Mouse (Mus musculus): ENCODE measurements around the gene Pqlc3. TPM values are rescaled to one million over a fixed set of nuclear protein-coding genes. Genes with fewer than 3 reads are reported as not detected.

Gene Pqlc3
- polyA plus RNA-seq (2014; fragmentation: Nextera tagmentation; extraction: Ambion mirVana) = 3.2 and 4.0 TPM in 2 replicates

DNA sequence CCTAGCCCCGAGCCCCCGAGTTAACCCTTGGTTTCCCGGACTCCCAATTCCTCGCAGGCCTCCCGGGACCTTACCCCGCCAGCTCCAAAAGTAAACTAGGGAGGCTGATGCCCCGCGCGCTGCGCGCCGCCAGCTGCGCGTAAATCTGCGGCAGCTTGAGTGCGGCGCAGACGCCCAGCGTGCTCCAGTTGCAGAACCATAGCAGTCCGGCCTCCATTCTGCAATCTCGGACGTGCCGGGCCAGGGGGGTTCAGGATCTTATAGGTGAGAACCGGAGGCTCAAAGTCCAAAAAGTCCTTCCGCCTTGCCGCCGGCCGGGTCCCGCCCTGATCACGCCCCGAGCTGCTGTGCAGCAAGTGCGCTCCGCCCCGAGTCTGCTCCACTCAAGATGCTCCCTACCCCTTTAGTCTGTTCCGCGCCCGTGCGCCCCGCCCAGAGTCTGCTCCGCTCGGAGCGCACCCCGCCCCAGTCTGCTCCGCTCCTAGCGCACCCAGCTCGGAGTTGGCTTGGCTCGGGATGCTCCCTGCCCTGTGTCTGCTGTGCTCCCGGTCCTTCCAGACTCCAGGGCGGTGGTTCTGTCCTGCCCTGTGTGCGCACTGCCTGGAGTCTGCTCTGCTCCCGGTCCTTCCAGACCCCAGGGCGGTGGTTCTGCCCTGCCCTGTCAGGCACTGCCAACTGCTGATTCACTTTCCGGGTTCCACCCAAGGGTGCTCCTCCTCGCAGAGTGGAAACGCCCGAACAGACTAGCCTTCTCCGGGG lies at the start of gene Pqlc3:
Pqlc3 (minus strand) TSS at position 670 of the 759 bp plus-strand sequence.
- H3K9me3 ChIP-seq (ENCODE audit: control insufficient read depth, low read length) = no peaks in the 10 kb centered on the region
- H3K4me2 ChIP-seq (ENCODE audit: low read length) = peak within 1 kb of the TSS; percentile 89
- ATAC-seq (ENCODE audit: insufficient number of reproducible peaks, insufficient read depth, low FRiP score, low read depth) = peak; percentile 86
- H3K4me3 ChIP-seq (ENCODE audit: control insufficient read depth in 1 of 2, insufficient read depth in 1 of 2, low read depth in 1 of 2, low read length in 2 of 2) = peak within 1 kb of the TSS; percentile 54 to 59
- no peak within 1 kb of the TSS for H3K27ac ChIP-seq (replicated peaks in 1 of 2; ENCODE audit: control insufficient read depth in 1 of 2, insufficient read depth in 1 of 2, low read depth in 2 of 2, low read length in 2 of 2)
- peaks cover 4 to 15% of the 10 kb centered on the region in 2 experiments; a peak in 3 of 4 replicates for H3K4me1 ChIP-seq (ENCODE audit: control insufficient read depth in 2 of 2, insufficient read depth in 2 of 2, low read length in 2 of 2)
- peaks cover 8% of the 10 kb centered on the region; the same call in 1 of the 2 replicates for H3K36me3 ChIP-seq (ENCODE audit: control insufficient read depth, insufficient read depth, low read length)
- 1% methylated on average over 57 of the region's 57 CpGs for WGBS
- H3K9ac ChIP-seq (ENCODE audit: low read length) = peak within 1 kb of the TSS; percentile 65
- no peaks in the 10 kb centered on the region for H3K27me3 ChIP-seq (ENCODE audit: control insufficient read depth, insufficient read depth, low read length)

DNA sequence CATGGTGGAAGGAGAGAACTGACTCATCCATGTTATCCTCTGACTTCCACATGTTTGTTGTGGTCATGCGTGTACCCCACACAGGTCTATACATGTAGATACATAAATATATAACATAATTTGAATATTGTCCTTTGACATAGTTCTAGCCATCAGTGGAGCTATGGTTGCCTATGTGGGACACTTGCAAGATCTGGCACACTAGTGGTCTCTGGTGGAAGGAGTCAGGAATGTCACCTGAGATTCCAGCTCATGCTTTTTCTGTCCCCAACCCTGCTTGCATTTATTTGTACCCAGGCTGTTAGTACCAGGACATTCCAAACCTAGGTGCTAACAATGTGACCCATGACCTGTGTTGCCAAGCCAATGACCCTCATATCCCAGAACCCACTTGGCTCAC lies 49.6 kb upstream of the Pqlc3 start:
- 85% methylated on average over 1 of the region's 1 CpGs for WGBS
- ATAC-seq (ENCODE audit: insufficient number of reproducible peaks, insufficient read depth, low FRiP score, low read depth) = no peak
- Histone ChIP-seq H3K9me3 (ENCODE audit: control insufficient read depth, low read length) (no peaks in the 10 kb centered on the region), H3K9ac (ENCODE audit: low read length) (no peak overlapping the region), H3K36me3 (ENCODE audit: control insufficient read depth, insufficient read depth, low read length) (no peaks in the 10 kb centered on the region), H3K27me3 (ENCODE audit: control insufficient read depth, insufficient read depth, low read length) (no peaks in the 10 kb centered on the region), H3K4me2 (ENCODE audit: low read length) (no peak overlapping the region), H3K27ac (replicated peaks in 1 of 2; ENCODE audit: control insufficient read depth in 1 of 2, insufficient read depth in 1 of 2, low read depth in 2 of 2, low read length in 2 of 2) (no peak overlapping the region), H3K4me3 (ENCODE audit: control insufficient read depth in 1 of 2, insufficient read depth in 1 of 2, low read depth in 1 of 2, low read length in 2 of 2) (no peak overlapping the region), H3K4me1 (ENCODE audit: control insufficient read depth in 2 of 2, insufficient read depth in 2 of 2, low read length in 2 of 2) (no peaks in the 10 kb centered on the region)

DNA sequence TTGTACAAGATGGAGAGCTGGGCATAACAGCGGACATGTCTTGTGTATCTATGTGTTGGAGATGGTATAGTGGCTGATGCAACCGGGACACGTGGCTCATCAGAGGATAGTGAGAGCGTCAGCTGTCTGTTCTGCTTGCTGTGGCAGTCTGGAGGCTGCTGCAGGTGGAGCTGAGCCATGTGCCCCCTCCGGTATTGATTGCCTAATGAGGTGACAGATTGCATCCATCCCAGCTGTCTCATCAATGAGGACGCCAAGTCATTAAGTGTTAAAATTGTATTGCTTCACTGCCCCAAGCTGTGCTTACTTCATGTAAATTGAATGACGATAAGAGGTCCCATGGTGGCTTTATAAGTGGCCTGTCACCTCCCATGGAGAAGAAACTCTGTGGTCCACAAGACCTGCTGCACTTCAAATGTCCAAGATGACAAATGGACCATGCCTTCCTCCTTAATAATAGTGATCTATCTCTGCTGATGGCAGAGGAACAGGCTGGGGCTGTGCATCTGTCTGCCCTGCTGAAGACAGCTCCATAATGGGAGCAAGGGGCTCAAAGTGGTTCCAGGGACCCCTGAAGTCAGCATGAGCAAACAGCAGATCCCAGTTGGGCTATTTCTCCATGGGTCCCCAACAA lies 48.9 kb upstream of the Pqlc3 start:
- Histone ChIP-seq H3K4me2 (ENCODE audit: low read length) (no peak overlapping the region), H3K9ac (ENCODE audit: low read length) (no peak overlapping the region), H3K27ac (replicated peaks in 1 of 2; ENCODE audit: control insufficient read depth in 1 of 2, insufficient read depth in 1 of 2, low read depth in 2 of 2, low read length in 2 of 2) (no peak overlapping the region), H3K36me3 (ENCODE audit: control insufficient read depth, insufficient read depth, low read length) (no peaks in the 10 kb centered on the region), H3K4me1 (ENCODE audit: control insufficient read depth in 2 of 2, insufficient read depth in 2 of 2, low read length in 2 of 2) (no peaks in the 10 kb centered on the region), H3K9me3 (ENCODE audit: control insufficient read depth, low read length) (no peaks in the 10 kb centered on the region), H3K4me3 (ENCODE audit: control insufficient read depth in 1 of 2, insufficient read depth in 1 of 2, low read depth in 1 of 2, low read length in 2 of 2) (no peak overlapping the region), H3K27me3 (ENCODE audit: control insufficient read depth, insufficient read depth, low read length) (no peaks in the 10 kb centered on the region)
- 73% methylated on average over 7 of the region's 7 CpGs for WGBS
- no peak for ATAC-seq (ENCODE audit: insufficient number of reproducible peaks, insufficient read depth, low FRiP score, low read depth)

DNA sequence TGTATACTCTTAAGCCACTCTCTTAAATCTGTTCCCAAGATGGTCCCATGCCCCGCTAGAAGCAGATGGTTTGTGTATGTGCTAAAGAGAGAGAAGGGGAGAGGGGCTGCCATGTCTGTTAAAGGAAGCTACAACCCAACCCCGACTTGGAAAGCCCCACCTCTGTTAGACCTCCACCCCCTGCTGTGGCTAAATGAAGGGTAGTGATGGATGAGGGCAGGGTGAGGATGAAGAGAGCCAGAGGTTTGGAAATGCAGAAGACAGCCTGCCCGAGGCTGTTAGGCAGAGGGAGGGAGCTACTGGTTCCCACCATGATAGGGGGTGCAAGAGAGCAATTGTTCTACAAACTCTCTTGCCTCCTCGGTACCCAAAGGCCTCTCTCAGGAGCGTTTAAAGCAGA lies 43.1 kb upstream of the Pqlc3 start:
- 54% methylated on average over 5 of the region's 5 CpGs for WGBS

DNA sequence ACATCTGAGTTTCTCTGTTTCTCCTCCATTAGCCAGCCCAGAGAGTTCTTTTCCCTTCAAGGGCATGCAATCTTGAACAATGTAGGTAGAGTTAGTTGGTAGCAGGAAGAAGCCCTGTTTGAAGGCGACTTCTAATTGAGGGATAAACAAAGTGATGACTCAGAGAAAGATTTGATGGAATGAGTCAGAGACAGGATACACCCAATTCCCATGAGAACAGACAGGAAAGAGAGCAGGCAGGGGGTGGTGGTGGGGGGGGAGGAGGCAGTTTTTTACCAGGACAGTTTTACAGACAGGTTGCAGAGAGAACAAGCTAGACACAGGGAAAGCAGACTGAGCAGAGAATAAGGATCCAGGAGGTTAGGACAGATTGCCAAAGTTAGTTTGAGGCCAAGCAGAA lies 40.4 kb upstream of the Pqlc3 start:
- no peak overlapping the region for H3K9ac ChIP-seq (ENCODE audit: low read length)
- H3K36me3 ChIP-seq (ENCODE audit: control insufficient read depth, insufficient read depth, low read length) = no peaks in the 10 kb centered on the region
- H3K4me2 ChIP-seq (ENCODE audit: low read length) = no peak overlapping the region
- H3K27ac ChIP-seq (replicated peaks in 1 of 2; ENCODE audit: control insufficient read depth in 1 of 2, insufficient read depth in 1 of 2, low read depth in 2 of 2, low read length in 2 of 2) = no peak overlapping the region
- no peaks in the 10 kb centered on the region for H3K4me1 ChIP-seq (ENCODE audit: control insufficient read depth in 2 of 2, insufficient read depth in 2 of 2, low read length in 2 of 2)
- 29% methylated on average over 1 of the region's 1 CpGs for WGBS
- H3K9me3 ChIP-seq (ENCODE audit: control insufficient read depth, low read length) = no peaks in the 10 kb centered on the region
- H3K4me3 ChIP-seq (ENCODE audit: control insufficient read depth in 1 of 2, insufficient read depth in 1 of 2, low read depth in 1 of 2, low read length in 2 of 2) = no peak overlapping the region
- no peak; the same call in 1 of the 2 replicates for ATAC-seq (ENCODE audit: insufficient number of reproducible peaks, insufficient read depth, low FRiP score, low read depth)
- no peaks in the 10 kb centered on the region for H3K27me3 ChIP-seq (ENCODE audit: control insufficient read depth, insufficient read depth, low read length)

More for the DNA sequence above, 43.1 kb upstream of the Pqlc3 start:
- Histone ChIP-seq H3K9ac (ENCODE audit: low read length) (no peak overlapping the region), H3K27me3 (ENCODE audit: control insufficient read depth, insufficient read depth, low read length) (no peaks in the 10 kb centered on the region), H3K4me1 (ENCODE audit: control insufficient read depth in 2 of 2, insufficient read depth in 2 of 2, low read length in 2 of 2) (no peaks in the 10 kb centered on the region), H3K4me3 (ENCODE audit: control insufficient read depth in 1 of 2, insufficient read depth in 1 of 2, low read depth in 1 of 2, low read length in 2 of 2) (no peak overlapping the region), H3K9me3 (ENCODE audit: control insufficient read depth, low read length) (no peaks in the 10 kb centered on the region), H3K27ac (replicated peaks in 1 of 2; ENCODE audit: control insufficient read depth in 1 of 2, insufficient read depth in 1 of 2, low read depth in 2 of 2, low read length in 2 of 2) (no peak overlapping the region), H3K36me3 (ENCODE audit: control insufficient read depth, insufficient read depth, low read length) (no peaks in the 10 kb centered on the region), H3K4me2 (ENCODE audit: low read length) (no peak overlapping the region)
- no peak for ATAC-seq (ENCODE audit: insufficient number of reproducible peaks, insufficient read depth, low FRiP score, low read depth)

DNA sequence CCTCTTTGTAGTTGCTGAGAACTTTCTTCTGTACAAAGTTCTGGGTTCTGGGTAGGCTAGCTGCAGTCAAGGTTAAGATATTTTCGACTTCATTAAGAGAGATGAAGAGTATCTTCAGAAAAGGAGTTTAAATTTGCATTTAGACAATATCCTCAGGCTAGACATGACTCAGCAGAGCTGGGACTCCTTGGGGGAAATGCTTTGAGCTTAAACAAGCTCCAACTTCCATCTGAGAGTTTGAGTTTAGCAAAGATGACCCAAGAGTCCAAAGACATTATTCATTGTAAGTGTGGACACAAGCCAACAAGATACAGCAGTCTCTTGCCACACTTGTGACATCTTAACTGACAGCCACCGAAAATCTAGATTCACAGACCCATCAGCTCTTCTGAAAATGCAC lies 39.2 kb upstream of the Pqlc3 start:
- Histone ChIP-seq H3K9me3 (ENCODE audit: control insufficient read depth, low read length) (no peaks in the 10 kb centered on the region), H3K27me3 (ENCODE audit: control insufficient read depth, insufficient read depth, low read length) (no peaks in the 10 kb centered on the region), H3K36me3 (ENCODE audit: control insufficient read depth, insufficient read depth, low read length) (no peaks in the 10 kb centered on the region), H3K4me3 (ENCODE audit: control insufficient read depth in 1 of 2, insufficient read depth in 1 of 2, low read depth in 1 of 2, low read length in 2 of 2) (no peak overlapping the region), H3K4me1 (ENCODE audit: control insufficient read depth in 2 of 2, insufficient read depth in 2 of 2, low read length in 2 of 2) (no peaks in the 10 kb centered on the region), H3K27ac (replicated peaks in 1 of 2; ENCODE audit: control insufficient read depth in 1 of 2, insufficient read depth in 1 of 2, low read depth in 2 of 2, low read length in 2 of 2) (no peak overlapping the region), H3K4me2 (ENCODE audit: low read length) (no peak overlapping the region), H3K9ac (ENCODE audit: low read length) (no peak overlapping the region)
- 60% methylated on average over 2 of the region's 2 CpGs for WGBS
- no peak for ATAC-seq (ENCODE audit: insufficient number of reproducible peaks, insufficient read depth, low FRiP score, low read depth)

DNA sequence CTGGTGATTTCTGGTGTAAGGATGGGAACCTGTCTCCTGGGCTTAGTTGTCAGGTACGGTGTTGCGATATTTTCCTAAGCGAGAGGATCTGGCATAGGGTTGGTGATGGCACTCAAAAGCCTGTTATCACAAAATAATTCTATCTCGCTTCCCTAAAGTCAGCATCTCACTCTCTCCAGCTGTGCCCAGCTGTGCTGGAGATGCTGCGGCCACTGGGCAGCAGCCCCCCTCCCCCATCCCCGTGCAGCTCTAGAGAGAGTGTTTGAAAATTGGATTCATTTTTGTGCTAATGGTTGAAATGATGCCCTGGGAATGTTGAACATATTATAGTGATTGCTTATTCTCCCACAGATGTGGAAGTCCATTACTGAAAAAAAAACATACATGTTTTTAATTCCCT lies 38.0 kb upstream of the Pqlc3 start:
- Histone ChIP-seq H3K27ac (replicated peaks in 1 of 2; ENCODE audit: control insufficient read depth in 1 of 2, insufficient read depth in 1 of 2, low read depth in 2 of 2, low read length in 2 of 2) (no peak overlapping the region), H3K36me3 (ENCODE audit: control insufficient read depth, insufficient read depth, low read length) (no peaks in the 10 kb centered on the region), H3K9ac (ENCODE audit: low read length) (no peak overlapping the region), H3K4me1 (ENCODE audit: control insufficient read depth in 2 of 2, insufficient read depth in 2 of 2, low read length in 2 of 2) (no peaks in the 10 kb centered on the region), H3K9me3 (ENCODE audit: control insufficient read depth, low read length) (no peaks in the 10 kb centered on the region), H3K4me2 (ENCODE audit: low read length) (no peak overlapping the region), H3K4me3 (ENCODE audit: control insufficient read depth in 1 of 2, insufficient read depth in 1 of 2, low read depth in 1 of 2, low read length in 2 of 2) (no peak overlapping the region), H3K27me3 (ENCODE audit: control insufficient read depth, insufficient read depth, low read length) (no peaks in the 10 kb centered on the region)
- WGBS = 73% methylated on average over 6 of the region's 6 CpGs
- ATAC-seq (ENCODE audit: insufficient number of reproducible peaks, insufficient read depth, low FRiP score, low read depth) = no peak

Data from heart, embryonic 14.5 days (tissue).